Mouse (Mus musculus): ENCODE measurements at regions not wholly inside any gene's neighbourhood (a gene's known extent, or its start where the extent isn't known, plus 50 kb on each side); places are given as distances from the start of the nearest gene placed in this dataset.
"Not testable (repeated sequence)": the region's sequence is repeated elsewhere in the genome, so short reads cannot be mapped to it uniquely, and the experiment has no call there.

DNA sequence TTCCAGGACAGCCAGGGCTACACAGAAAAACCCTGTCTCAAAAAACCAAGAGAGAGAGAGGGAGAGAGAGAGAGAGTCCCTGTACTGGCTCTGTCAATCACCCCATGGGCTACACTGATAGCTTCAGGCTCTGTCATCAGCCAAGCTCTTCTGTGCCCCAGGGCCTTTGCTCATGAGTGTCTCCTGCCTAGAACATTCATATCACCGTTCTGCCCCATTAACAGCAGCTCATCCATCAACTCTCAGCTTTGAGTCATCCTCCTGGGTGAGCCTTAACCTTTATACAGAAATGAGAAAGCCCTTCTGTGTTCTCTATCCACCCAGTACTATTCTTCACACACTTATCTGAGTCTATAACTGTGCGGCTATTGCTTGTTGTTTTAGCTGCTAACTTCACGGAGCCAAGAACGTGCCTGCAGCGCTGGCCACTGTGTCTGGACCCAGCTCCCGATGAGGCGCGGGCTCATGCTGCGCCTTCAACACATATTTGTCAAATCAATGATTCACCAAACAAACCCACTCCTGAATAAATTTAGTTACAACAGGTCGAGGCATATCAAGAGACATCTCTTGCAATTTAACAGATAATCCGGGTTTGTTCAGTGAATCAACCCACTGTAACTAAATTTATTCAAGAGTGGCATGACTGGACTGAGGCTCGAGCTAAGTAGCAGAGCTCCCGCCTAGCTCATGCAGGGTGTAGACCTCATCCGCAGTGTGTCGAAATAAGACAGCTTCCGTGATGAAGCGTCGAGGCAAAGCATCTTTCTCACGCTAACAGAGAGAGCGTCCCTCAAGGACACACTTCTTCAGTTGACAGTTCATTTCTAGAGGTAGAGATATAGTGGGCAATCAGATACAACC, 152.1 kb downstream of the Katnal1 start:
- no peak for DNase-seq (ENCODE audit: low read depth, low spot score)

DNA sequence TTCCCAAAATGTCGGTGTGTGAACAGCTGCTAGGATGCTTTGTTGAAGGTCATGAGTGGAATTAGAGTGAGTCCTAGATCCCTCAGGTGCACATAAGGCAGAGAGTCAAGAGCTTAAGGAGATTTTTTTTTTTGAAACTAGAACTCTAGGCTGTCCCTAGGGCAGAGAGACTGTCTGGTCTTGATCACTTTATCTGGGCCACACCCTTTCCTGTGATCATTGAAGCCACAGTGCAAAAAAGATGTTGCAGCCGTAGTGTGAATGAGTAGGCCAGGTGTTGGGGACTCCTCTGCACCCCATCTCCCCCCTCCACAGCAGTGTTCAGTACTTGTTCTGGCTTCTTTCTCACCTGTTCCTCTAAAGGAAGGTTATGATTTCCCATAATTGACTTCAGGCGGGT, 153.9 kb downstream of the Katnal1 start:
- no peak for DNase-seq (ENCODE audit: low read depth, low spot score)

GRCm38 (mm10) chr5:148774446-148774845, 154.7 kb downstream of the Katnal1 start:
- DNase-seq (ENCODE audit: low read depth, low spot score), result no peak

GRCm38 (mm10) chr5:148769452-148769851, 159.7 kb downstream of the Katnal1 start:
- no peak for DNase-seq (ENCODE audit: low read depth, low spot score)

DNA sequence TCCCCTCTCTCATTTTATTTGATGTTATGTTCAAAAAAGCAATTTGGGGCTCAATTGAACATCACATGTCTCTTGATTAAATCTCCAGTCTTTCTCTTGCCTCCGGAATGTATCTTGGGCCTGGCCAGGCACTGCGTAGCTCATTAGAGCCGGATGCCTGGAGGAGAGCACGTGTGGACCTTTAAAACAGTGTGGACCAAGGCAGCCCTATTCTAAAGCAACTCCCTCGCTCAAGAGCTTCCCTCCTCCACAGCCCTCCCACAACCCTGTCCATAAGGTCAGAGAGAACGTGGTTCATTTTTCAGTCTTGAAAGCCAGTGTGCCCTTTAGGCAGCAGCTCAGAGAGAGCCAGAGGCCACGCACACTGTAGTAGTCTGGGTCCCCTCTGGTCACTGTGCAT, 160.8 kb downstream of the Katnal1 start:
- DNase-seq (ENCODE audit: low read depth, low spot score), result no peak

DNA sequence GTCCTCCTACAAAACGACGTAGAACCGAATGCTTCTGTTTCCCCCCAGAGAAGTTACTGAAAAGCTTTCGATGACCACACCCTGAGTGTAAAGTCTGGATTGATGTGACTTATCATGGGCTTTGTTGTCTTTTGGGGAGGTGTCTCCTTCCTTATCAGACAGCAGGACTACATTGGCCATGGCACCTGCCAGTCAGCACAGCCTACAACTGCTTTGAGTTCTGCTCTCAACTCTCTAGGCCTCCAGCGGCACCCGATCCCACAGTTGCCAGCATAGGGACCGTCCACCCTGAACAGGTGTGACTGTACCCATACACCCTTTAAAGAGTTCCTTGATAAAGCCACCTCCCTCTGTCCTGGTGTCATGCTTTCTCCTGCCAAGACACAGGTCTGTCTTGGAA, 163.1 kb downstream of the Katnal1 start:
- DNase-seq (ENCODE audit: low read depth, low spot score), result no peak

- no peak for DNase-seq (ENCODE audit: low read depth, low spot score)
These were observed 169.0 kb downstream of the Katnal1 start for GRCm38 (mm10) chr5:148760108-148760507.

DNA sequence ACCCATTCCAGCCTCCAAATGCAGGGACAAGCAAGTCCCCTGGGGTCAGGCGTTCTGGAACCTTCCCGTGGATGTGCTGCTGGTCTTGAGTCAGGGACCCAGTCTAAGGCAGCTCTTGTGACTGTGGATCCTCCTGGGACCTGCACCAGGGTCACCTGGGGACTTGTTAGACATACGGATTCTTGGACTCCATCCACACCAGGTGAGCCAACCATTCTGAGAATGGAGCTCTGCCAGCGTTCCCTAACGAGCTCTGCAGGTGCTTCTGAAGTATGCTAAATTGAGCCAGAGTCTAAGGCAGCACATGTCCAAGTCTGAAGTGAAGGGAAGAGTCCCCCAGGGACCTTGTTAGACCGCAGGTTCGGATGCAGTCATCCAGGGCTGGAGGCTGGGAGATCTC, 170.3 kb downstream of the Katnal1 start:
- no peak for DNase-seq (ENCODE audit: low read depth, low spot score)

- no peak for DNase-seq (ENCODE audit: low read depth, low spot score)
These were observed 171.4 kb downstream of the Katnal1 start for GRCm38 (mm10) chr5:148757715-148758114.

DNA sequence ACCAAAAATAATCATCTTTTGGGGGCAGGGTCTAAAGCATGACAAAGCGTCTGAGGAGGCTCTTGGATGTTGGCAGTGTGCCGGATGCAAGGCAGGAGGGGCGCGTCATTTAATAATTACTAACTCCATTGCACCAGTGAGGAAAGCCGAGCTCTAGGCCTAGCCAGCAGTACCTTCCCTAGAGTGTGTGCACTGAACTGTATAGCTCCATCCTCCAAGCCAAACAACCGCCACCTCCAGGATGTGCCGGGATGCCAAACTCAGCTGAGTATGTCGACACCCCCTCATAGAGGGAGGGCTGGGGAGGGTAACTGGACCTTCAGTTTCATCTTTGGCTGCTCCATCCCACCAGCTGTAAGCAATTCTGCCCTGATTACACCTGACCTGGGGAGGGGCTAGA, 171.9 kb downstream of the Katnal1 start:
- no peak for DNase-seq (ENCODE audit: low read depth, low spot score)

- DNase-seq (ENCODE audit: low read depth, low spot score), result no peak
These were observed 172.7 kb downstream of the Katnal1 start for GRCm38 (mm10) chr5:148756246-148756930.

- no peak for DNase-seq (ENCODE audit: low read depth, low spot score)
These were observed 173.3 kb downstream of the Katnal1 start for GRCm38 (mm10) chr5:148755807-148756206.

DNA sequence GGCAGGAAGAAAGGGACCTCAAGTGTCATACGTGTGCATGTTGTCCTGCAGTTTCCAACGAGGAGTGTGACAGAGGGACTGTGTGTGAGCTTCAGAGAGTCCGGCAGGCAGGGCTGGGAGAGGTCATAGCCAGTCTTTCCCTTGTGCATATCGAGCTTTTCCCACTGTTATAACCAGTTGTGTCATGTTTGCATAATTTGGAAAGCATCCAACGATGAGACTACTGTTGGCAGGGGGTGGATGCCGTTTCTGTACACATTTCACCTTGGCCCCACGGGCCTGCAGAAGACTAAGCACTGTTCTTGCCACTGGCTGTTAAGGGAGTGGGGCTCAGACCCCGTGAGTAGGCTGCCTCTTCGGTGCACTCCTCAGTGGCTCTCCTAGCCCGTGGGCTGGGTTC, 174.2 kb downstream of the Katnal1 start:
- no peak for DNase-seq (ENCODE audit: low read depth, low spot score)

GRCm38 (mm10) chr5:148754363-148754762, 174.8 kb downstream of the Katnal1 start:
- no peak for DNase-seq (ENCODE audit: low read depth, low spot score)

- DNase-seq (ENCODE audit: low read depth, low spot score), result no peak
These were observed 175.7 kb downstream of the Katnal1 start for GRCm38 (mm10) chr5:148753457-148753856.

DNA sequence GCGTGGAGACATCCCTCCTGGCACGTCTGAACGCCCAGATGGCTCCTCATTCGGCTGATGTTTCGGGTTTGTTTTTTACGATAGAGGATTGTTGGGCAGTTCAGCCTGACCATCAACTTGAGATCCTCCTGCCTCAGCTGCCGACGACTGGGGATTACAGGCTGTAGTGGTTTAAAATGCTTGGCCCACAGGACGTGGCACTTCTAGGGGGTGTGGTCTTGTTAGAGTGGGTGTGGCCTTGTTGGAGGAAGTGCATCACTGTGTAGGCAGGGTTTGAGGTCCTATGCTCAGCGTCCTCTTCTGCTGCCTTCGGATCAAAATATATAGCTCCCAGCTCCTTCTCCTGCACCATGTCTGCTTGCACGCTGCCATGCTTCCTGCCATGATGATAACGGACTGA, 177.1 kb downstream of the Katnal1 start:
- DNase-seq (ENCODE audit: low read depth, low spot score), result no peak

DNA sequence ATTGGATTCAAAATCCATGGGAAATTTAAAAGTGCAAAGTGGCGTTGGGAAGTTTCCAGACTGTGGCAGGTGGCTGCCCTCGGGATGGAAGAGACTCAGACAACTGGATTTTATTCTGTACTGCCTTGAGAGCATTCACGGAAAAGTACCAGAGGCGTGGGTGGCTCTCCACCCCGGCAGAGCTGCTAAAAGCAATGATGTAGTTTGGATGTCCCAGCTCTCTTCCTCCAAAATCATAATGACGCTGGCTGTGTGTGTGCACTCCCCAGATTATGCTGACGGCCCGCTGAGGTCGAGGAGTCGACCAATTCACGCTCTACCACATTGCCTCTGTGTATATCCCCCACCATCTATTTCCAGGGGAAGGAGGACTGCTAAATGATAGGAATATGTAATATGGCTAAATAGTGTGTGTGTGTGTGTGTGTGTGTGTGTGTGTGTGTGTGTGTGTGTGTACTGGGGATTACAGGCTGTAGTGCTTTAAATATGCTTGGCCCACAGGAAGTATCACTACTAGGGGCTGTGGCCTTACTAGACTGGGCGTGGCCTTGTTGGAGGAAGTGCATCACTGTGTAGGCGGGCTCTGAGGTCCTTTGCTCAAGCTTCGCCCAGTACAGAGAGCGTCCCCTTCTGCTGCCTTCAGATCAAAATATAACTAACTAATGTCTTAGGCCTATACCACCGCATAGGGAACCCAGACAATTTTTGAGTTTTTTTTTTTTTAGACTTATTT, 179.0 kb downstream of the Katnal1 start:
- DNase-seq (ENCODE audit: low read depth, low spot score), result no peak

- DNase-seq (ENCODE audit: low read depth, low spot score), result no peak
These were observed 181.0 kb downstream of the Katnal1 start for GRCm38 (mm10) chr5:148747972-148748764.

GRCm38 (mm10) chr5:148747549-148747948, 181.6 kb downstream of the Katnal1 start:
- DNase-seq (ENCODE audit: low read depth, low spot score), result no peak

GRCm38 (mm10) chr5:148746726-148747125, 182.4 kb downstream of the Katnal1 start:
- DNase-seq (ENCODE audit: low read depth, low spot score), result not testable (repeated sequence)

DNA sequence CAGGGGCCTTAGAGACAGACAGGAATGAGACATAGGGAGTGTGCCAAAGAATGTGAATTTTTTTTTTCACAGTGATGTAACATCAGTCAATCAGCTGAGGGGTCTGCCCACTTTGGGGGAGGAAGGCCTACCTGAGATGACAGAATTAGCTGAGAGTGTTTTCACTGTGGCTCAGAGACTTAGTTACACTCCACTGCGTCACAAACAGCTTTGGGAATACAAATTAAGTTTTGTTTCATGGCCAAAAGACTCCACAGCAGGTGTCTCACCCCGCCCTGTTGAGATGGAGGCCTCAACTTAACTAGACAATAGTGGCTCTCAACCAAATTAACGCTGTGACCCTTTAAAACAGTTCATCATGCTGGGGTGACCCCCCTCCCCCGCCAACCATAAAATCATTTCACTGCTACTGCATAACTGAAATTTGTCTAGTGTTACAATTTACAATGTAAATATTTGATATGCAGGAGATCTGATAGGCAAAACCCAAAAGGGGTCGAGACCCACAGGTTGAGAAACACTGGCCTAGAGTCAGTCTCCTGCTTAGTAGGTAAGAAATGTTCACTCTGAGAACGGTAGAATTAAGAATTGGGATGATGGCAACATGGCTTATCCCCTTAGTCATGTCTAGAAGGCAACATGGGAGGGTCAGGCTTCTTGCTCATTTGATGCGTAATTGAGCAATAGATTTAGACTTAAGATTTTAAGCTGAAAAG, 184.3 kb downstream of the Katnal1 start:
- DNase-seq (ENCODE audit: low read depth, low spot score), result no peak

All from retina, adult 2 months (tissue).